Mouse (Mus musculus) megakaryocyte, embryonic 14.5 days (primary cell): ENCODE data around the gene Paqr4.

Experiments used
- FLI1 ChIP-seq: IDR thresholded peaks from 2 replicates; pipeline ENCODE4 v1.6.1; 2012; ENCODE audit warnings: low read length, inconsistent platforms, mixed read lengths
- GATA1 ChIP-seq: IDR thresholded peaks from 3 replicates; pipeline ENCODE4 v1.6.1; 2012; ENCODE audit warnings: mixed read lengths, low read length, inconsistent platforms, borderline replicate concordance

- TF ChIP-seq GATA1 (no peak), FLI1 (no peak)
Measured at GRCm38 (mm10) chr17:23695801-23696200, 44.9 kb downstream of the Paqr4 start.
